Mouse (Mus musculus): ENCODE data around the gene Depdc7. TPM values are rescaled to one million over a fixed set of nuclear protein-coding genes. Genes with fewer than 3 reads are reported as not detected.
A peak's percentile ranks its signal among the peaks of the same experiment; 100 is the strongest.

The Depdc7 gene
- polyA plus RNA-seq, 1 experiment from 2014 or later: 2.9 TPM

- Histone ChIP-seq H3K27ac (ENCODE audit: low read depth, low read length) (no peak overlapping the region), H3K36me3 (ENCODE audit: control insufficient read depth, insufficient read depth, low read length) (no peaks in the 10 kb centered on the region), H3K9me3 (ENCODE audit: control insufficient read depth, low read length) (no peaks in the 10 kb centered on the region), H3K9ac (ENCODE audit: low read length) (no peak overlapping the region), H3K4me3 (ENCODE audit: low read depth, low read length) (no peak overlapping the region), H3K4me1 (ENCODE audit: control insufficient read depth, insufficient read depth, low read length) (no peaks in the 10 kb centered on the region), H3K27me3 (ENCODE audit: control insufficient read depth, insufficient read depth, low read length) (no peaks in the 10 kb centered on the region), H3K4me2 (ENCODE audit: low read depth) (no peak overlapping the region)
- ATAC-seq (ENCODE audit: insufficient read depth, low FRiP score, low TSS enrichment) (no peak), DNase-seq (ENCODE audit: low spot score) (no peak)
- WGBS: 79% methylated on average over 3 of the region's 3 CpGs
Measured at GRCm38 (mm10) chr2:104687261-104687660, 55.4 kb downstream of the Depdc7 start.

GRCm38 (mm10) chr2:104685418-104685817, 57.3 kb downstream of the Depdc7 start:
- DNase-seq (ENCODE audit: low spot score) (peak; percentile 88), ATAC-seq (ENCODE audit: insufficient read depth, low FRiP score, low TSS enrichment) (peak; percentile 84)
- no peaks in the 10 kb centered on the region for H3K4me1 ChIP-seq (ENCODE audit: control insufficient read depth, insufficient read depth, low read length)
- H3K4me3 ChIP-seq (ENCODE audit: low read depth, low read length): no peak overlapping the region
- 9% methylated on average over 13 of the region's 13 CpGs for WGBS
- H3K9ac ChIP-seq (ENCODE audit: low read length): no peak overlapping the region
- H3K9me3 ChIP-seq (ENCODE audit: control insufficient read depth, low read length): no peaks in the 10 kb centered on the region
- H3K27ac ChIP-seq (ENCODE audit: low read depth, low read length): no peak overlapping the region
- H3K27me3 ChIP-seq (ENCODE audit: control insufficient read depth, insufficient read depth, low read length): no peaks in the 10 kb centered on the region
- no peak overlapping the region for H3K4me2 ChIP-seq (ENCODE audit: low read depth)
- H3K36me3 ChIP-seq (ENCODE audit: control insufficient read depth, insufficient read depth, low read length): no peaks in the 10 kb centered on the region

- H3K36me3 ChIP-seq (ENCODE audit: control insufficient read depth, insufficient read depth, low read length): no peaks in the 10 kb centered on the region
- no peak overlapping the region for H3K27ac ChIP-seq (ENCODE audit: low read depth, low read length)
- no peak for DNase-seq (ENCODE audit: low spot score)
- no peaks in the 10 kb centered on the region for H3K4me1 ChIP-seq (ENCODE audit: control insufficient read depth, insufficient read depth, low read length)
- H3K4me3 ChIP-seq (ENCODE audit: low read depth, low read length): no peak overlapping the region
- no peak overlapping the region for H3K9ac ChIP-seq (ENCODE audit: low read length)
- no peak for ATAC-seq (ENCODE audit: insufficient read depth, low FRiP score, low TSS enrichment)
- no peaks in the 10 kb centered on the region for H3K27me3 ChIP-seq (ENCODE audit: control insufficient read depth, insufficient read depth, low read length)
- no peaks in the 10 kb centered on the region for H3K9me3 ChIP-seq (ENCODE audit: control insufficient read depth, low read length)
- H3K4me2 ChIP-seq (ENCODE audit: low read depth): no peak overlapping the region
- 88% methylated on average over 4 of the region's 4 CpGs for WGBS
Measured at GRCm38 (mm10) chr2:104684771-104685170, 57.9 kb downstream of the Depdc7 start.

GRCm38 (mm10) chr2:104677326-104677725, 65.4 kb downstream of the Depdc7 start:
- WGBS: 83% methylated on average over 3 of the region's 3 CpGs
- no peak overlapping the region for H3K4me2 ChIP-seq (ENCODE audit: low read depth)
- H3K9ac ChIP-seq (ENCODE audit: low read length): no peak overlapping the region
- H3K4me3 ChIP-seq (ENCODE audit: low read depth, low read length): no peak overlapping the region
- H3K36me3 ChIP-seq (ENCODE audit: control insufficient read depth, insufficient read depth, low read length): no peaks in the 10 kb centered on the region
- H3K9me3 ChIP-seq (ENCODE audit: control insufficient read depth, low read length): no peaks in the 10 kb centered on the region
- no peak overlapping the region for H3K27ac ChIP-seq (ENCODE audit: low read depth, low read length)
- DNase-seq (ENCODE audit: low spot score): no peak
- no peak for ATAC-seq (ENCODE audit: insufficient read depth, low FRiP score, low TSS enrichment)
- H3K4me1 ChIP-seq (ENCODE audit: control insufficient read depth, insufficient read depth, low read length): 0 out of 2 replicates have a peak, but pooled peaks cover 2% of the 10 kb centered on the region
- no peaks in the 10 kb centered on the region for H3K27me3 ChIP-seq (ENCODE audit: control insufficient read depth, insufficient read depth, low read length)

Other genes starting within 250 kb of the Depdc7 start
- gene Hipk3, start 248.4 kb downstream of the Depdc7 start, polyA plus RNA-seq (2014; fragmentation: Nextera tagmentation; extraction: Ambion mirVana): 14.9 and 15.4 TPM in 2 replicates
- 91.1 and 92.0 TPM in 2 replicates for gene Cstf3, start 152.4 kb downstream of the Depdc7 start, polyA plus RNA-seq (2014; fragmentation: Nextera tagmentation; extraction: Ambion mirVana)
- 67.8 and 71.4 TPM in 2 replicates for gene Tcp11l1, start 30.7 kb downstream of the Depdc7 start, polyA plus RNA-seq (2014; fragmentation: Nextera tagmentation; extraction: Ambion mirVana)
- gene Pin1rt1, start 26.5 kb downstream of the Depdc7 start, polyA plus RNA-seq (2014; fragmentation: Nextera tagmentation; extraction: Ambion mirVana): not detected in 2 replicates
- 13.9 and 14.8 TPM in 2 replicates for gene Qser1, start 73.9 kb upstream of the Depdc7 start, polyA plus RNA-seq (2014; fragmentation: Nextera tagmentation; extraction: Ambion mirVana)
- gene Prrg4, start 107.0 kb upstream of the Depdc7 start, polyA plus RNA-seq (2014; fragmentation: Nextera tagmentation; extraction: Ambion mirVana): 0.17 and 0.43 TPM in 2 replicates
- gene Ccdc73, start 124.9 kb upstream of the Depdc7 start, polyA plus RNA-seq (2014; fragmentation: Nextera tagmentation; extraction: Ambion mirVana): 7.1 and 7.7 TPM in 2 replicates